In genomic region chr13:65278383-65279341, GRCm38 (mm10) we compare ENCODE assay signal across 8 mouse cellular contexts. TPM values are rescaled to one million over a fixed set of nuclear protein-coding genes. Genes with fewer than 3 reads are reported as not detected.
DNase-seq lines count a peak whose midpoint lies in the region; ATAC-seq lines count a peak whose summit lies in the region.

Zfp369 (plus strand) TSS chr13:65278814.

- H3K4me2 ChIP-seq in hindbrain, embryonic 11.5 days (replicated peaks; ENCODE audit: low read depth, low read length): peak within 1 kb of the TSS; percentile 47

- H3K27me3 ChIP-seq in hindbrain, embryonic 11.5 days (ENCODE audit: control insufficient read depth, insufficient read depth, low read length): no peaks in the 10 kb centered on the region

- 0 out of 2 replicates have a peak, but pooled peaks cover 2% of the 10 kb centered on the region for H3K36me3 ChIP-seq in hindbrain, embryonic 11.5 days (ENCODE audit: control insufficient read depth, insufficient read depth, low read length)

- peak within 1 kb of the TSS; percentile 65 for H3K4me3 ChIP-seq in hindbrain, embryonic 11.5 days (ENCODE audit: low read depth, low read length)

- peaks cover 18% of the 10 kb centered on the region for H3K9me3 ChIP-seq in hindbrain, embryonic 11.5 days (ENCODE audit: control insufficient read depth, low read length)

- H3K4me1 ChIP-seq in hindbrain, embryonic 11.5 days (replicated peaks; ENCODE audit: control insufficient read depth, insufficient read depth, low read length): no peaks in the 10 kb centered on the region

- 1% methylated on average over 50 of the region's 50 CpGs for WGBS in hindbrain, embryonic 11.5 days

- peak; percentile 96 for DNase-seq in Muller cell, postnatal 12 days (ENCODE audit: inconsistent ontology term)
- DNase-seq in cerebellum, adult 9-11 months: peak; percentile 94
- DNase-seq in frontal cortex, adult 2 months (ENCODE audit: extremely low spot score in 1 of 2, low spot score in 1 of 2): peak; percentile 90 to 96
- peak; percentile 92 for DNase-seq in hindbrain, embryonic 11.5 days (ENCODE audit: low spot score)
- DNase-seq in layer of hippocampus, postnatal 10 days (ENCODE audit: low spot score in 2 of 2): peak; percentile 92 to 94
- DNase-seq in lung, postnatal 10 days: peak; percentile 96
- peak; percentile 92 for DNase-seq in ovary, postnatal 36 days (ENCODE audit: low spot score)
- DNase-seq in thymus, postnatal 25 days: peak; percentile 94

- H3K27ac ChIP-seq in hindbrain, embryonic 11.5 days (ENCODE audit: low read depth, low read length): peak within 1 kb of the TSS; percentile 48

- H3K9ac ChIP-seq in hindbrain, embryonic 11.5 days (ENCODE audit: low read depth, low read length): peak within 1 kb of the TSS; percentile 73

- ATAC-seq in hindbrain, embryonic 11.5 days (ENCODE audit: low FRiP score): peak; percentile 99

RNA-seq across cellular contexts. Expression of gene Zfp369, which starts in this region (rescaled TPM):
- 47.6 and 54.1 TPM in 2 replicates for polyA plus RNA-seq in frontal cortex, adult 2 months (2012; rRNA removed)
- polyA plus RNA-seq in hindbrain, embryonic 11.5 days (2014; fragmentation: Nextera tagmentation; extraction: Ambion mirVana): 20.9 and 25.3 TPM in 2 replicates
- total RNA-seq in layer of hippocampus, postnatal 10 days (2021): 10 to 100 TPM; 68.0 to 71.4 TPM

Comparison
In these comparisons a context has a peak if more than half of its experiments do, and no peak if none do; other contexts are left out.
1. Peak in every context shown above with its lines: DNase-seq, ATAC-seq, H3K4me3 ChIP-seq and H3K27ac ChIP-seq.